Mouse (Mus musculus): ENCODE measurements at regions not wholly inside any gene's neighbourhood (a gene's known extent, or its start where the extent isn't known, plus 50 kb on each side); places are given as distances from the start of the nearest gene placed in this dataset.

- DNase-seq (ENCODE audit: low spot score in 2 of 2) = no peak
Observed at GRCm38 (mm10) chr13:39161980-39162379, 201.3 kb upstream of the Slc35b3 start.

GRCm38 (mm10) chr13:39127942-39128341, 167.3 kb upstream of the Slc35b3 start:
- DNase-seq (ENCODE audit: low spot score in 2 of 2) = no peak

- DNase-seq (ENCODE audit: low spot score in 2 of 2) = no peak
Observed at GRCm38 (mm10) chr13:39092058-39092457, 131.4 kb upstream of the Slc35b3 start.

- no peak for DNase-seq (ENCODE audit: low spot score in 2 of 2)
Observed at GRCm38 (mm10) chr13:39084544-39084943, 123.9 kb upstream of the Slc35b3 start.

- no peak for DNase-seq (ENCODE audit: low spot score in 2 of 2)
Observed at GRCm38 (mm10) chr13:39074211-39074610, 113.5 kb upstream of the Slc35b3 start.

- DNase-seq (ENCODE audit: low spot score in 2 of 2) = no peak
Observed at GRCm38 (mm10) chr13:39032263-39032662, 71.6 kb upstream of the Slc35b3 start.

- DNase-seq (ENCODE audit: low spot score in 2 of 2) = no peak
Observed at GRCm38 (mm10) chr13:39020168-39020567, 59.5 kb upstream of the Slc35b3 start.

GRCm38 (mm10) chr13:39011696-39012095, 51.0 kb upstream of the Slc35b3 start:
- DNase-seq (ENCODE audit: low spot score in 2 of 2) = peak; percentile 76 to 85
